Comparison of ENCODE assay signal across 9 mouse cellular contexts in the genomic region with DNA sequence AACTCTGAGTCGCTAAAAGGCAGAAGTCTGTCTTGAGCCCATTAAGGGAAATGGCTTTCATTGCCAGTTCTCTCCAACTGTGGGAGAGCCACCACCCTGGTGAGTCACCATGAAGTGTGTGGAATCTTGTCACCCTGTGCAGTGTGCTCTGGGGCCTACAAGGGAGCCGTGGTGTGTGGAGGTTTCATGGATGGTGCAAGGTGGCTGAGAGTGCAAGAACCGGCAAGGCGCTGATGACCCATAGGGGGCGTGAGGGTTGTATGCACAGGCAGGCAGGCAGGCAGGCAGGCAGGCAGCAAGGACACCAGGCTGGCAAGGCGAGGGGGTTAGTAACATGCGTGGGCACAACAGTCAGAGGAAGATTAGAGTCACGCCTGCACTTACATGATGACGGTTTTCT. TPM values are rescaled to one million over a fixed set of nuclear protein-coding genes. Genes with fewer than 3 reads are reported as not detected.
DNase-seq lines count a peak whose midpoint lies in the region; TF ChIP-seq lines count a peak whose summit lies in the region.
"Had no signal": no experiment of that assay in that cellular context is flagged by ENCODE, and none has a peak within 500 bp of the region (broad histone marks: within the 10 kb centered on the region; RNA-seq: fewer than 3 reads in every experiment).

No protein-coding gene starts in this region.

- H3K4me3 ChIP-seq in testis, adult 2 months (ENCODE audit: control insufficient read depth, low read depth, low read length) = no peak overlapping the region
- H3K4me3 ChIP-seq: neural tube, embryonic 13.5 days had no signal

- peak; percentile 45; the same call in 1 of the 2 replicates for TF ChIP-seq CTCF in testis, adult 2 months (IDR thresholded peaks at IDR 0.05; ENCODE audit: control insufficient read depth, insufficient read depth, insufficient replicate concordance, low read depth, low read length)

- no peaks in the 10 kb centered on the region for H3K27me3 ChIP-seq in testis, adult 2 months (ENCODE audit: control insufficient read depth, insufficient read depth, low read length)
- H3K27me3 ChIP-seq: neural tube, embryonic 13.5 days had no signal

- TF ChIP-seq POLR2A in testis, adult 2 months (IDR thresholded peaks at IDR 0.05; ENCODE audit: control insufficient read depth, low read depth, low read length) = no peak

- intact Hi-C loops in gastrocnemius, postnatal 14 days (cut with DNase I; ENCODE audit: low total_unique reads) = no loop called here
- intact Hi-C loops in left cerebral cortex, postnatal 25 days (cut with DNase I) = no loop called here

- H3K27ac ChIP-seq in testis, adult 2 months (ENCODE audit: control insufficient read depth, insufficient read depth, low read depth, low read length) = no peak overlapping the region
- H3K27ac ChIP-seq: neural tube, embryonic 13.5 days had no signal

- no peaks in the 10 kb centered on the region for H3K4me1 ChIP-seq in testis, adult 2 months (ENCODE audit: control insufficient read depth, insufficient read depth, low read length)
- H3K4me1 ChIP-seq: neural tube, embryonic 13.5 days had no signal

- peak; percentile 27 for DNase-seq in gastrocnemius, postnatal 14 days
- DNase-seq in gastrocnemius, postnatal 25 days = no peak
- no peak for DNase-seq in testis, postnatal 14 days (ENCODE audit: low spot score)
- peak; percentile 49 for DNase-seq in embryo, embryonic 10.5 days (ENCODE audit: low spot score)
- peak; percentile 49 to 59 for DNase-seq in left cerebral cortex, postnatal 25 days (ENCODE audit: low spot score in 2 of 2)
- peak; percentile 58 for DNase-seq in right cerebral cortex, postnatal 14 days
- DNase-seq in heart, adult 11 months = no peak

- no peaks in the 10 kb centered on the region for H3K36me3 ChIP-seq in testis, adult 2 months (ENCODE audit: control insufficient read depth, insufficient read depth, low read length)
- H3K36me3 ChIP-seq: neural tube, embryonic 13.5 days had no signal

RNA-seq across cellular contexts. Expression of a gene that starts 37.2 kb away (rescaled TPM):
- 1 to 10 TPM; 9.3 to 9.6 TPM for total RNA-seq in gastrocnemius, postnatal 14 days (2021)
- 1 to 10 TPM; 6.7 to 8.1 TPM for total RNA-seq in gastrocnemius, postnatal 25 days (2021)
- polyA plus RNA-seq in testis, adult 2 months (2012; rRNA removed) = 44.1 and 48.9 TPM in 2 replicates
- 10 to 100 TPM; 21.5 to 23.7 TPM for total RNA-seq in left cerebral cortex, postnatal 25 days (2021)

Comparison
In these comparisons a context has a peak if more than half of its experiments do, and no peak if none do; other contexts are left out.
1. DNase-seq: peak in gastrocnemius, postnatal 14 days (single experiment), embryo, embryonic 10.5 days (single experiment), left cerebral cortex, postnatal 25 days (2 of 2) and right cerebral cortex, postnatal 14 days (single experiment); none in gastrocnemius, postnatal 25 days (single experiment), testis, postnatal 14 days (single experiment) and heart, adult 11 months (single experiment).